Mouse (Mus musculus) embryonic facial prominence, embryonic 13.5 days (tissue): ENCODE measurements around the gene Aff3. TPM values are rescaled to one million over a fixed set of nuclear protein-coding genes. Genes with fewer than 3 reads are reported as not detected.

ENCODE experiments used
- ATAC-seq: fragments of 200-750 bp; cut with Nextera tagmentation; 2 replicates; pipeline ENCODE4 v1.8.0; 2017; ENCODE audit warnings: low read depth; ENCODE audit not compliant: insufficient number of reproducible peaks, insufficient read depth, low FRiP score, low TSS enrichment
- H3K27ac ChIP-seq: fragments of 300-500 bp; sonication (generic); 2 replicates; pipeline ENCODE4 v1.5.1; 2015; ENCODE audit warnings: moderate library complexity, mild to moderate bottlenecking, inconsistent platforms
- H3K27me3 ChIP-seq: fragments of 300-500 bp; sonication (generic); 2 replicates; pipeline ENCODE4 v1.6.1; 2015; ENCODE audit warnings: mild to moderate bottlenecking, inconsistent platforms
- H3K36me3 ChIP-seq: fragments of 300-500 bp; sonication (generic); 2 replicates; pipeline ENCODE4 v1.6.1; 2015; ENCODE audit warnings: mild to moderate bottlenecking, inconsistent platforms
- H3K4me1 ChIP-seq: fragments of 300-500 bp; sonication (generic); 2 replicates; pipeline ENCODE4 v1.6.1; 2015; ENCODE audit warnings: inconsistent platforms
- H3K4me2 ChIP-seq: fragments of 300-500 bp; sonication (generic); 2 replicates; pipeline ENCODE4 v1.6.1; 2015; ENCODE audit warnings: moderate library complexity, mild to moderate bottlenecking, inconsistent platforms
- H3K4me3 ChIP-seq: fragments of 300-500 bp; sonication (generic); 2 replicates; pipeline ENCODE4 v1.5.1; 2015; ENCODE audit warnings: mild to moderate bottlenecking, inconsistent platforms
- H3K9ac ChIP-seq: fragments of 300-500 bp; sonication (generic); 2 replicates; pipeline ENCODE4 v1.6.1; 2015; ENCODE audit warnings: mild to moderate bottlenecking, inconsistent platforms
- H3K9me3 ChIP-seq: fragments of 300-500 bp; sonication (generic); 2 replicates; pipeline ENCODE4 v1.6.1; 2016; ENCODE audit warnings: inconsistent platforms
- WGBS: fragments of 180-500 bp; shearing (Covaris S2); methylation state at CpG from one replicate; pipeline ENCODE4 v1.1.7; 2015; ENCODE audit warnings: mixed read lengths; 5-methylcytosine and 5-hydroxymethylcytosine counted together
- polyA plus RNA-seq: library from polyadenylated mRNA; unstranded; fragments of >200 nt; fragmentation: Nextera tagmentation; extraction: Ambion mirVana; gene quantifications from 2 replicates; pipeline ENCODE4 v1.2.1, GENCODE M21; 2015

The Aff3 gene
- polyA plus RNA-seq, 1 experiment from 2014 or later: 12.0 TPM

GRCm38 (mm10) chr1:38237027-38237787 lies 427.5 kb downstream of the Aff3 start:
- Histone ChIP-seq H3K9me3 (no peaks in the 10 kb centered on the region), H3K4me3 (no peak overlapping the region), H3K36me3 (no peaks in the 10 kb centered on the region), H3K4me2 (no peak overlapping the region), H3K27ac (no peak overlapping the region), H3K9ac (no peak overlapping the region), H3K27me3 (no peaks in the 10 kb centered on the region), H3K4me1 (peaks cover 29% of the 10 kb centered on the region)
- 39% methylated on average over 7 of the region's 7 CpGs for WGBS
- no peak for ATAC-seq

DNA sequence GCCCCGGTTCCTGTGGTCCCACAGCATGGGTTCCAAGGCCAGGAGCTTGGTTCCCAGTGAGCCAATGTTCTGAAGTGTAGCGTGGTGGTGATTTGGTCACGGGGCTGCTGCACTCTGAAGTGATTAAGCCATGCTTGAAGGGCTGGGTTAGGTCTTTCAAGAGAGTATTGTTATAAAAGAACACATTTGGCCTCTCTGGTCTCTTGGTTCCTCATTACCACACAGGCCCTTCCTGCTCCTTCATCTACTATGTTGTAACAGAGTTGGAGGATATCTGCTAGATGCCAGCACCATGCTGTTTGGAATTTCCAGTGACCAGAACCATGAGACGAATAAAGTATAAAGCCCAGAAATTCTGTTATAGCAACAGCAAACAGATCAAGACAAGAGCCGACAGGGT lies 431.6 kb downstream of the Aff3 start:
- Histone ChIP-seq H3K4me2 (no peak overlapping the region), H3K9ac (no peak overlapping the region), H3K4me3 (no peak overlapping the region), H3K4me1 (peaks cover 17% of the 10 kb centered on the region), H3K27ac (no peak overlapping the region), H3K36me3 (0 out of 2 replicates have a peak, but pooled peaks cover 3% of the 10 kb centered on the region), H3K9me3 (no peaks in the 10 kb centered on the region), H3K27me3 (no peaks in the 10 kb centered on the region)
- no peak for ATAC-seq
- 96% methylated on average over 5 of the region's 5 CpGs for WGBS

DNA sequence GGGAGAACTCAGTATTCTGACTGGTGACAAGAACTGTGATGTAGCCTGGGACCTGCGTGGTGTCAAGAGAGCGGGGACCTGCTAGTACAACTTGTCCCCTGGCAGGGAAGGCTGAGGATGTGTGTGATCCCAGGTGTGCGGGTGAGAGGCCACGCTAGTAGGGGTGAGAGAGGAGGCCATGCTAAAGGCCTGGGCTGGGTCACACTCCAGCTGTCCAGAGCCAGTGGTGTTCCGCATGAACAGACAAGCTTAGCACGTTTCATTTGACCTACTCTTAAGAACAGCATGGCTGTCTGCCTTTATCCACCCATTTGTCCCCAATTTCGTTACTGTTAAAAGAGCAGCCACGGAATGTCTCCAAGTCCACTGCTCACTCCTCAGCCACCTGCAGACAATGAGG lies 434.7 kb downstream of the Aff3 start:
- ATAC-seq: no peak
- WGBS: 86% methylated on average over 8 of the region's 8 CpGs
- Histone ChIP-seq H3K4me1 (0 out of 2 replicates have a peak, but pooled peaks cover 2% of the 10 kb centered on the region), H3K4me3 (no peak overlapping the region), H3K9ac (no peak overlapping the region), H3K9me3 (peaks cover 6% of the 10 kb centered on the region), H3K4me2 (no peak overlapping the region), H3K27ac (no peak overlapping the region), H3K27me3 (no peaks in the 10 kb centered on the region), H3K36me3 (peaks cover 19% of the 10 kb centered on the region)

DNA sequence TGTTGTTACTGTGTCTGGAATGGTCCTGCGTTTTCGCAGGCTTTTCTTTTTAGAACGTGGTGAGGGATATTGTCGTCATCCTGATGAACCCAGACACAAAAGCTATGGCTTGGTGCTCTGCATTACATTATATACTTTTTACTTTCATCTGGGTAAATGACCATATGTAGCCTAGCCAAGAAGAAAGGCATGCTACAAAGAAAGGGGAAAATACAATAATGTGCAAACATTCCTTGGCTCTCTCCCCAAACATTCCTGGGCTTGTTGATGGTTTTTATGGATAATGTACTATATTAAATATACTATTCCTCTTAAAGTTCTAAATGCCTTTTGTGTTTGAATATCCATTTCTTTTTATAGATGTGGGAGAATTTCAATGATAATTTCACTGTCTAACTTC lies 435.9 kb downstream of the Aff3 start:
- 60% methylated on average over 4 of the region's 4 CpGs for WGBS

DNA sequence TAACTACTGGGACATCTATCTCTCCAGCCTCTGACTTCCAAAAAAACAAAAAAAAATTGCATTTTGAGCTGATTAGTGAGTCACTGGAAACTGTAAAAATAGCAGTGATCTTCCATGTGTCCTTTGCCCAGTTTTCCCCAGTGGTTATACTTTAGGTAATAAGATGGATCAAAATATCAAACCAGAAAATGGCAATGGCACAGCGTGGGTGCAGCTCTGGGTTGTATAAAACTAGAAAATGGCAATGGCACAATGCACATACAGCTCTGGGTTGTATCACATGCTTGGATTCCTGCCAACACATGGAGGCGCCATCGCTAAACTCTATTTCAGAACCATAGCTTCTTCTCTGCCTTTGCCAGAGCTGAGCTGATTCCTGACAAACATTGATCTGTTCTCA lies 439.6 kb downstream of the Aff3 start:
- no peak for ATAC-seq
- H3K4me1 ChIP-seq: 0 out of 2 replicates have a peak, but pooled peaks cover 2% of the 10 kb centered on the region
- H3K9me3 ChIP-seq: peaks cover 23% of the 10 kb centered on the region
- H3K27me3 ChIP-seq: no peaks in the 10 kb centered on the region
- H3K27ac ChIP-seq: no peak overlapping the region
- no peak overlapping the region for H3K4me2 ChIP-seq
- no peak overlapping the region for H3K9ac ChIP-seq
- H3K36me3 ChIP-seq: peaks cover 36% of the 10 kb centered on the region
- H3K4me3 ChIP-seq: no peak overlapping the region
- 97% methylated on average over 3 of the region's 3 CpGs for WGBS

More for the DNA sequence above, 435.9 kb downstream of the Aff3 start:
- no peaks in the 10 kb centered on the region for H3K27me3 ChIP-seq
- no peak overlapping the region for H3K4me2 ChIP-seq
- no peak overlapping the region for H3K9ac ChIP-seq
- H3K4me3 ChIP-seq: no peak overlapping the region
- peaks cover 18% of the 10 kb centered on the region for H3K9me3 ChIP-seq
- H3K36me3 ChIP-seq: peaks cover 31% of the 10 kb centered on the region
- H3K4me1 ChIP-seq: 0 out of 2 replicates have a peak, but pooled peaks cover 2% of the 10 kb centered on the region
- no peak overlapping the region for H3K27ac ChIP-seq
- ATAC-seq: no peak

DNA sequence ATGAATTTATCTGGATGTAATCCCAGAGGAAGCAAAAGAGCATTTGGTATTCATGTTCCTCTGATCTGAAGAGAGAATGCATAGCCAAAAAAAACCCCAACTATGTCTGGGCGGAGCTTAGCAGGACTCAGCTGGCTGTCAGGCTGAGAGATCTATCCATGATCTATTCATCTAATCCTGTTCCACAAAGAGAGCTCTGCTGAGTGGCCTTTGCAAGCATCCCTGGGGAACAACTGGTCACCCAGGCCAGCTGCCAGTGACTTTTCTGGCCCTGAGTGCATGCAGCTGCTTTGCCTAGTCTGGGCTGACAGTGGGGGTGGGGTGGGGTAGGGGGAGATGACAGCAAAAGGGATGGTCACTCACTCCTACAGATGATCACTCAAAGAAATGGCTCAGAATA lies 442.6 kb downstream of the Aff3 start:
- no peak for ATAC-seq
- no peak overlapping the region for H3K4me2 ChIP-seq
- H3K36me3 ChIP-seq: peaks cover 37% of the 10 kb centered on the region
- H3K9ac ChIP-seq: no peak overlapping the region
- H3K9me3 ChIP-seq: peaks cover 23% of the 10 kb centered on the region
- no peak overlapping the region for H3K4me3 ChIP-seq
- H3K27ac ChIP-seq: no peak overlapping the region
- H3K4me1 ChIP-seq: no peaks in the 10 kb centered on the region
- H3K27me3 ChIP-seq: no peaks in the 10 kb centered on the region
- 80% methylated on average over 1 of the region's 1 CpGs for WGBS

GRCm38 (mm10) chr1:38221431-38221830 lies 443.3 kb downstream of the Aff3 start:
- Histone ChIP-seq H3K4me1 (no peaks in the 10 kb centered on the region), H3K27me3 (no peaks in the 10 kb centered on the region), H3K27ac (no peak overlapping the region), H3K4me2 (no peak overlapping the region), H3K9ac (no peak overlapping the region), H3K36me3 (peaks cover 34% of the 10 kb centered on the region), H3K9me3 (peaks cover 23% of the 10 kb centered on the region), H3K4me3 (no peak overlapping the region)
- no peak for ATAC-seq
- 82% methylated on average over 8 of the region's 8 CpGs for WGBS

DNA sequence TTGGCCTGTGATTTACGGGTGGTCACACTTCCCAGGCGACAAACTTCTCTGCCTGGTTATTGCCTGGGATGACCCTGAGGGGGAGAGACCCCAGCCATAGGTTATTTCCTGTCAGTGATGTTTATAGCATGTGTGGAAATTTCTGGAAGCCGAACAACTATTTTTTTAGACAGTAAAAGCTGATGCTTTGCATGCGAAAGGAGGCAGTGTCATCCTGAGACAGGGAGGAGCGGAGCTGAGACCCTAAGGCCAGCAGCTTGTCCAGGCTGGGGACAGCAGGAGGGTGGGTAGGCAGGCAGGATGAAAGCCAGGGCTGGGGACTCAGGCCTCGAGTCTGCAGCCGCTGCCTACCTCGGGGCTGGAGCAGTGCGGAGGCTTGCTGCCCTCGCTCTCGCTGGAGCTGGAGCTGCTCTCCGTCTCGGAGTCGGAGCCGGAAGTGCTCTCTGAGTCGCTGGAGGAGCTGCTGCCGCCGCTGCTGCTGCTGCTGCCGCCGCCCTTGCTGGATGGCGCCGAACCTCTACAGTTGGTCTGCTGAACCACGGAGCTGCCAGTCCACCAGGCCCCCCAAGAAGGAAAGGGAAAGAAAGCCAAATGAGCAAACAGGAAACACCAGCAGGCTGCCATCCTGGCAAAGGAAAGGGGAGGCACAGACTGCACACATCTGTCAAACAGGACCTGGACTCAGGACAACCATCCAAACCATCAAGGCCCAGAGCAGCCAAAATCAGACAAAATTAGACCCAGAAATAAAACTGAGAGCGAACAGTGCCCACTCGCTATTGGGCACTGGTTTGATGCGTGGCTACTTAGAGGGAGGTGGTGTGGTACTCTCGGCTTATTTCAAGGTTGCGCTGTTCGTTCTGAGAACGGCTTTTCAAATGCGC lies 446.6 kb downstream of the Aff3 start:
- 78% methylated on average over 31 of the region's 31 CpGs for WGBS
- no peak overlapping the region for H3K4me3 ChIP-seq
- H3K9me3 ChIP-seq: no peaks in the 10 kb centered on the region
- H3K36me3 ChIP-seq: peaks cover 14% of the 10 kb centered on the region
- no peaks in the 10 kb centered on the region for H3K4me1 ChIP-seq
- H3K4me2 ChIP-seq: no peak overlapping the region
- H3K27me3 ChIP-seq: no peaks in the 10 kb centered on the region
- H3K9ac ChIP-seq: no peak overlapping the region
- H3K27ac ChIP-seq: no peak overlapping the region
- no peak for ATAC-seq

- no peak for ATAC-seq
- H3K27me3 ChIP-seq: no peaks in the 10 kb centered on the region
- H3K9ac ChIP-seq: no peak overlapping the region
- H3K9me3 ChIP-seq: no peaks in the 10 kb centered on the region
- H3K4me2 ChIP-seq: no peak overlapping the region
- no peak overlapping the region for H3K4me3 ChIP-seq
- no peaks in the 10 kb centered on the region for H3K4me1 ChIP-seq
- peaks cover 19% of the 10 kb centered on the region for H3K36me3 ChIP-seq
- 69% methylated on average over 5 of the region's 5 CpGs for WGBS
- no peak overlapping the region for H3K27ac ChIP-seq
Measured at GRCm38 (mm10) chr1:38217098-38217497, 447.7 kb downstream of the Aff3 start.

GRCm38 (mm10) chr1:38213377-38213776 lies 451.4 kb downstream of the Aff3 start:
- 58% methylated on average over 3 of the region's 3 CpGs for WGBS
- Histone ChIP-seq H3K4me2 (no peak overlapping the region), H3K4me3 (no peak overlapping the region), H3K36me3 (peaks cover 36% of the 10 kb centered on the region), H3K4me1 (peaks cover 3% of the 10 kb centered on the region; the same call in 1 of the 2 replicates), H3K9me3 (no peaks in the 10 kb centered on the region), H3K9ac (no peak overlapping the region), H3K27ac (no peak overlapping the region), H3K27me3 (no peaks in the 10 kb centered on the region)
- ATAC-seq: no peak

DNA sequence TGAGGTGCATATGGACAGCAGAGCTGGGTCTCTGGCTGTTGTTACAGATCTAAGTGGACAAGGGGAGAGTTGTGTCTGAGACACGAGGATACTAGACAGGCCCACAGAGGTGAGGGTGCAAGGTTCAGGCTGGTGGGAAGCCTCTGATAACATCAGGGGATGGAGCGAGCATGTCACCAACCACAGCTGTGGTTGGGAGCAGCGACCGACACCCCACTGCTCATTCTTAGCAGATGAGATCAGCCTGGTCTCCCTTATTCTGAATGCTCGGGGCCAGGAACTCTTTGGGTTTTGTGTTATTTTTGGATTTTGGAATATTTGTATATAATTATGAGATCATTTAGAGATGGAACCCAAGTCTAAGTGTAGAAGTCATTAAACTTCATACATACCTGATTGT lies 452.4 kb downstream of the Aff3 start:
- H3K9me3 ChIP-seq: no peaks in the 10 kb centered on the region
- H3K36me3 ChIP-seq: peaks cover 37% of the 10 kb centered on the region
- no peak overlapping the region for H3K9ac ChIP-seq
- H3K27ac ChIP-seq: no peak overlapping the region
- no peak for ATAC-seq
- H3K4me3 ChIP-seq: no peak overlapping the region
- H3K4me2 ChIP-seq: no peak overlapping the region
- H3K27me3 ChIP-seq: no peaks in the 10 kb centered on the region
- peaks cover 6% of the 10 kb centered on the region; the same call in 1 of the 2 replicates for H3K4me1 ChIP-seq
- WGBS: 57% methylated on average over 5 of the region's 5 CpGs
